ENCODE assay signal across 9 mouse cellular contexts in the genomic region with DNA sequence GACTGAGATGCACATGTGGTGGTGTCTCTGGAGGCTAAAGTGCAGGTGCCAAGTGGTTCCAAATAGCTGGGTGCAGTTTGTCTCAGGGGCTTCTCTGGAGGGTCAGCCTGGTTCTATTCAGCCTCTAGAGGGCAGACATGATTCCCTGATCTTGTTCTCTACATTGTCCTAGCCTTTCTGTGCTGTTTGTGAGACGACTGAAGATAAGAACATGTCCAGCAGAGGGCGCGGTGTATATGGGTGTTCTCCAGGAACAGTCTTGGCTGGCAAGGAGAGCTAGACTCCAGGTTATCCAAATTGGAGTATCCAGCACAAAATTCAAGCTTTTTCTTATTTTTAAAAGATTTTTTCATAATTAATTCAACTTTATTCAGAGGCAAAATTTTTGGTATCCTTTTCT. TPM values are rescaled to one million over a fixed set of nuclear protein-coding genes. Genes with fewer than 3 reads are reported as not detected.
DNase-seq lines count a peak whose midpoint lies in the region; ATAC-seq and TF ChIP-seq lines count a peak whose summit lies in the region.
"Not testable (repeated sequence)": the region's sequence is repeated elsewhere in the genome, so short reads cannot be mapped to it uniquely, and the experiment has no call there.
"Had no signal": no experiment of that assay in that cellular context is flagged by ENCODE, and none has a peak within 500 bp of the region (broad histone marks: within the 10 kb centered on the region; RNA-seq: fewer than 3 reads in every experiment).

No protein-coding gene starts in this region.

- peak; percentile 63 for TF ChIP-seq CTCF in heart, adult 2 months (IDR thresholded peaks at IDR 0.05)
- peak; percentile 77 for TF ChIP-seq CTCF in kidney, postnatal 0 days (IDR thresholded peaks at IDR 0.05; ENCODE audit: low read depth)

- TF ChIP-seq POLR2A in heart, adult 2 months (IDR thresholded peaks at IDR 0.05; ENCODE audit: insufficient read depth, low read depth, low read length), result not testable (repeated sequence)

- TF ChIP-seq EP300 in heart, adult 2 months (IDR thresholded peaks at IDR 0.05; ENCODE audit: insufficient read depth, low read depth, low read length), result not testable (repeated sequence)

- H3K4me2 ChIP-seq in embryonic facial prominence, embryonic 11.5 days (ENCODE audit: low read depth, low read length); kidney, postnatal 0 days (ENCODE audit: low read length); limb, embryonic 11.5 days (ENCODE audit: low read depth, severe bottlenecking): not testable (repeated sequence)

- DNase-seq in A20 (ENCODE audit: low read depth, low spot score), result peak; percentile 76
- DNase-seq in adrenal gland, postnatal 4 days (ENCODE audit: low spot score in 2 of 2), result peak; percentile 5 to 28
- DNase-seq in embryonic facial prominence, embryonic 11.5 days (ENCODE audit: low spot score), result peak; percentile 74
- DNase-seq in heart, adult 2 months, result peak; percentile 35 to 44
- DNase-seq in kidney, postnatal 0 days (ENCODE audit: low spot score), result peak; percentile 77
- DNase-seq in limb, embryonic 11.5 days (ENCODE audit: low spot score), result peak; percentile 81
- DNase-seq in natural killer cell, adult 2 months (ENCODE audit: low spot score in 2 of 2), result peak; percentile 26 to 37
- peak; percentile 82 for DNase-seq in testis, postnatal 10 days (ENCODE audit: low spot score)

- H3K4me1 ChIP-seq in embryonic facial prominence, embryonic 11.5 days (ENCODE audit: control insufficient read depth, insufficient read depth, low read length); heart, adult 2 months (ENCODE audit: control insufficient read depth, insufficient read depth, low read length); kidney, postnatal 0 days (replicated peaks; ENCODE audit: insufficient read depth, low read length); limb, embryonic 11.5 days (ENCODE audit: control insufficient read depth, insufficient read depth, low read length): not testable (repeated sequence)

- not testable (repeated sequence) for ATAC-seq in embryonic facial prominence, embryonic 11.5 days (replicated peaks; ENCODE audit: insufficient number of reproducible peaks, low FRiP score, low TSS enrichment, low read depth); kidney, postnatal 0 days (replicated peaks; ENCODE audit: low FRiP score, low read depth); limb, embryonic 11.5 days (ENCODE audit: insufficient number of reproducible peaks, low FRiP score, low TSS enrichment, low read depth)

- H3K9ac ChIP-seq in embryonic facial prominence, embryonic 11.5 days (replicated peaks; ENCODE audit: low read length); heart, adult 2 months (ENCODE audit: low read depth, low read length); kidney, postnatal 0 days (ENCODE audit: low read depth, low read length); limb, embryonic 11.5 days (ENCODE audit: low read length): not testable (repeated sequence)

- H3K9me3 ChIP-seq in embryonic facial prominence, embryonic 11.5 days (replicated peaks; ENCODE audit: control insufficient read depth, low read length); kidney, postnatal 0 days (replicated peaks; ENCODE audit: low read length); limb, embryonic 11.5 days (ENCODE audit: control insufficient read depth, low read length): not testable (repeated sequence)

- H3K4me3 ChIP-seq in embryonic facial prominence, embryonic 11.5 days (ENCODE audit: low read depth, low read length); heart, adult 2 months; kidney, postnatal 0 days (replicated peaks; ENCODE audit: low read depth, low read length); limb, embryonic 11.5 days (ENCODE audit: low read depth, low read length): not testable (repeated sequence)

- not testable (repeated sequence) for H3K36me3 ChIP-seq in embryonic facial prominence, embryonic 11.5 days (replicated peaks; ENCODE audit: control insufficient read depth, insufficient read depth, low read depth, low read length); heart, adult 2 months (ENCODE audit: control insufficient read depth, insufficient read depth, low read length); kidney, postnatal 0 days (ENCODE audit: insufficient read depth, low read length); limb, embryonic 11.5 days (ENCODE audit: control insufficient read depth, insufficient read depth, low read length)

- not testable (repeated sequence) for H3K27me3 ChIP-seq in embryonic facial prominence, embryonic 11.5 days (ENCODE audit: control insufficient read depth, insufficient read depth, low read length); heart, adult 2 months (ENCODE audit: control insufficient read depth, insufficient read depth, low read length); kidney, postnatal 0 days (ENCODE audit: insufficient read depth, low read length); limb, embryonic 11.5 days (ENCODE audit: control insufficient read depth, insufficient read depth, low read length)

- intact Hi-C loops in heart, adult 2 months (cut with DNase I), result not testable (repeated sequence)

- not testable (repeated sequence) for H3K27ac ChIP-seq in embryonic facial prominence, embryonic 11.5 days (replicated peaks; ENCODE audit: low read depth, low read length); heart, adult 2 months; kidney, postnatal 0 days; limb, embryonic 11.5 days (replicated peaks; ENCODE audit: low read depth, low read length)

- 0% methylated on average over 3 of the region's 3 CpGs for WGBS in embryonic facial prominence, embryonic 11.5 days
- WGBS in heart, adult 2 months, result 7% methylated on average over 3 of the region's 3 CpGs
- WGBS in kidney, postnatal 0 days, result 10% methylated on average over 3 of the region's 3 CpGs
- 6% methylated on average over 3 of the region's 3 CpGs for WGBS in limb, embryonic 11.5 days

- H3K79me2 ChIP-seq in heart, adult 2 months (replicated peaks; ENCODE audit: control insufficient read depth, insufficient read depth, low read length), result not testable (repeated sequence)

RNA-seq across cellular contexts. Expression of a gene that starts 9.7 kb away (rescaled TPM):
- not detected for total RNA-seq in adrenal gland, postnatal 4 days (2021)
- polyA plus RNA-seq in embryonic facial prominence, embryonic 11.5 days (2014; fragmentation: Nextera tagmentation; extraction: Ambion mirVana), result not detected in 2 replicates
- total RNA-seq in heart, adult 2 months (2021), result not detected
- polyA plus RNA-seq in heart, adult 2 months (2012; rRNA removed), result not detected in 2 replicates
- not detected in 2 replicates for polyA plus RNA-seq in kidney, postnatal 0 days (2015; fragmentation: Nextera tagmentation; extraction: Ambion mirVana)
- not detected in 2 replicates for polyA plus RNA-seq in limb, embryonic 11.5 days (2014; fragmentation: Nextera tagmentation; extraction: Ambion mirVana)
- total RNA-seq: heart, postnatal 25 days had no signal

RNA-seq across cellular contexts. Expression of a gene that starts 20.5 kb away (rescaled TPM):
- total RNA-seq in adrenal gland, postnatal 4 days (2021), result not detected
- not detected in 2 replicates for polyA plus RNA-seq in embryonic facial prominence, embryonic 11.5 days (2014; fragmentation: Nextera tagmentation; extraction: Ambion mirVana)
- total RNA-seq in heart, adult 2 months (2021), result not detected
- not detected in 2 replicates for polyA plus RNA-seq in heart, adult 2 months (2012; rRNA removed)
- not detected in 2 replicates for polyA plus RNA-seq in kidney, postnatal 0 days (2015; fragmentation: Nextera tagmentation; extraction: Ambion mirVana)
- not detected in 2 replicates for polyA plus RNA-seq in limb, embryonic 11.5 days (2014; fragmentation: Nextera tagmentation; extraction: Ambion mirVana)
- total RNA-seq: heart, postnatal 25 days had no signal

RNA-seq across cellular contexts. Expression of a gene that starts 27.9 kb away (rescaled TPM):
- total RNA-seq in adrenal gland, postnatal 4 days (2021), result 10 to 100 TPM; 12.7 to 15.0 TPM
- polyA plus RNA-seq in embryonic facial prominence, embryonic 11.5 days (2014; fragmentation: Nextera tagmentation; extraction: Ambion mirVana), result 5.5 and 5.8 TPM in 2 replicates
- total RNA-seq in heart, adult 2 months (2021), result 1 to 10 TPM in 1 of 2 experiments, under 1 TPM in 1; 0.91 to 1.0 TPM
- 0.44 and 0.45 TPM in 2 replicates for polyA plus RNA-seq in heart, adult 2 months (2012; rRNA removed)
- 4.3 and 4.9 TPM in 2 replicates for polyA plus RNA-seq in kidney, postnatal 0 days (2015; fragmentation: Nextera tagmentation; extraction: Ambion mirVana)
- polyA plus RNA-seq in limb, embryonic 11.5 days (2014; fragmentation: Nextera tagmentation; extraction: Ambion mirVana), result 6.5 and 8.1 TPM in 2 replicates

Comparison
In these comparisons a context has a peak if more than half of its experiments do, and no peak if none do; other contexts are left out.
1. DNase-seq: peak in every context shown above with its lines; median percentile 82 in testis, postnatal 10 days; 81 in limb, embryonic 11.5 days; 77 in kidney, postnatal 0 days; 76 in A20; 74 in embryonic facial prominence, embryonic 11.5 days; 40 in heart, adult 2 months; 32 in natural killer cell, adult 2 months; 16 in adrenal gland, postnatal 4 days.